Mouse (Mus musculus) olfactory bulb, adult 2 months (tissue): ENCODE data around the gene Nr3c2.

Source experiments
- CTCF ChIP-seq: fragments of 200-500 bp; IDR thresholded peaks from 2 replicates; pipeline ENCODE4 v1.5.1; 2012; ENCODE audit warnings: low read depth, mild to moderate bottlenecking, low read length, moderate library complexity; ENCODE audit not compliant: insufficient read depth
- POLR2A ChIP-seq: fragments of 200-500 bp; IDR thresholded peaks from 2 replicates; pipeline ENCODE4 v1.6.1; 2012; ENCODE audit warnings: mild to moderate bottlenecking, low read depth, low read length, moderate library complexity; ENCODE audit not compliant: insufficient read depth

- TF ChIP-seq CTCF (no peak), POLR2A (no peak; the same call in 1 of the 2 replicates)
Measured at GRCm38 (mm10) chr8:76902205-76903078, 3.2 kb downstream of the Nr3c2 start.
